Mouse (Mus musculus) myocyte (in vitro differentiated cells): Measurements from ENCODE around the gene Pign.

ENCODE experiments used
- CEBPB ChIP-seq: IDR thresholded peaks from 2 replicates; pipeline ENCODE4 v1.6.1; 2011; ENCODE audit warnings: mild to moderate bottlenecking, moderate library complexity; ENCODE audit not compliant: poor library complexity, insufficient read depth, severe bottlenecking
- E2F4 ChIP-seq: IDR thresholded peaks from one replicate; pipeline ENCODE4 v1.6.1; 2011; ENCODE audit warnings: mild to moderate bottlenecking, control low read depth, moderate library complexity; ENCODE audit not compliant: insufficient read depth
- MAX ChIP-seq: IDR thresholded peaks from one replicate; pipeline ENCODE4 v1.6.1; 2011; ENCODE audit warnings: low read depth, mild to moderate bottlenecking, control low read depth
- MYOG ChIP-seq, 3 experiments: IDR thresholded peaks; one replicate each; pipeline ENCODE4 v1.6.1; 2011; ENCODE audit warnings: control low read depth in 2 of 3, low read depth in 2 of 3, mild to moderate bottlenecking in 2 of 3; ENCODE audit not compliant: insufficient read length in 2 of 3, control insufficient read depth in 1 of 3, insufficient read depth in 1 of 3
- POLR2A ChIP-seq: IDR thresholded peaks from one replicate; pipeline ENCODE4 v1.6.1; 2011; ENCODE audit warnings: low read depth, mild to moderate bottlenecking, control low read depth, moderate library complexity; ENCODE audit not compliant: insufficient read length
- POLR2AphosphoS2 ChIP-seq: IDR thresholded peaks from one replicate; pipeline ENCODE4 v1.6.1; 2011; ENCODE audit warnings: low read depth, control low read depth; ENCODE audit not compliant: insufficient read length
- REST ChIP-seq: IDR thresholded peaks from one replicate; pipeline ENCODE4 v1.6.1; 2011; ENCODE audit warnings: mild to moderate bottlenecking, control low read depth, moderate library complexity; ENCODE audit not compliant: insufficient read depth, insufficient read length
- SRF ChIP-seq: IDR thresholded peaks from one replicate; pipeline ENCODE4 v1.6.1; 2011; ENCODE audit warnings: low read depth; ENCODE audit not compliant: control insufficient read depth, insufficient read length
- TCF12 ChIP-seq: IDR thresholded peaks from one replicate; pipeline ENCODE4 v1.6.1; 2011; ENCODE audit warnings: mild to moderate bottlenecking, control low read depth; ENCODE audit not compliant: poor library complexity, insufficient read depth, severe bottlenecking
- USF1 ChIP-seq: IDR thresholded peaks from one replicate; pipeline ENCODE4 v1.6.1; 2011; ENCODE audit warnings: low read depth, mild to moderate bottlenecking, control low read depth, moderate library complexity

- TF ChIP-seq TCF12 (no peak), MAX (no peak), POLR2A (no peak), POLR2AphosphoS2 (no peak), E2F4 (no peak), REST (no peak), USF1 (no peak), MYOG (IDR thresholded peaks at IDR 0.05; ENCODE audit: control insufficient read depth in 1 of 3, insufficient read depth in 1 of 3, insufficient read length in 2 of 3, low read depth in 2 of 3) (no peak), CEBPB (no peak), SRF (no peak)
Observed at GRCm38 (mm10) chr1:105653981-105654380, 9.5 kb downstream of the Pign start.
